In the genomic region with DNA sequence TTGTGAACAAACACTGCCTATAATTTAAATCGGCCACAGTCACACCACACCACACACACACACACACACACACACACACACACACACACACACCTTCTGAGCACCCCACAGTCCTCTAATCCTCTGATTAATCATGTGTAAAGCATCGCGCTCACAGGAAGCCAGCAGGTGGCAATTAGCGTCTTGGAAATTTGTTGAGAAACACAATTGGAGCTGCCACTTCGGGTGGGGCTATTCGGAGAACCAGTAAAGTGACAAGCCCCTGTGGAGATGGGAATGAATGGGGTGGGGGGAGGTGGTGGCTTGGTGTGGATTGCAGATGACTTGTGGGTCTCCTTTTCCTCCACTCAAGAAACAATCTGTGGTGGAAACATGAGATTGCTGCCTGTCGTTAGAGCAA, we compare ENCODE assay signal across 28 mouse cellular contexts. TPM values are rescaled to one million over a fixed set of nuclear protein-coding genes. Genes with fewer than 3 reads are reported as not detected.
DNase-seq lines count a peak whose midpoint lies in the region; ATAC-seq and TF ChIP-seq lines count a peak whose summit lies in the region.
"Had no signal": no experiment of that assay in that cellular context is flagged by ENCODE, and none has a peak within 500 bp of the region (broad histone marks: within the 10 kb centered on the region; RNA-seq: fewer than 3 reads in every experiment).

No protein-coding gene starts in this region.

- no peak for TF ChIP-seq CTCF in midbrain, postnatal 0 days (IDR thresholded peaks at IDR 0.05)
- TF ChIP-seq CTCF in left cerebral cortex, adult 2 months (IDR thresholded peaks at IDR 0.05): no peak

- no peak overlapping the region for H3K4me2 ChIP-seq in forebrain, embryonic 14.5 days (ENCODE audit: low read length)
- H3K4me2 ChIP-seq in forebrain, embryonic 11.5 days (ENCODE audit: low read depth, low read length, severe bottlenecking): no peak overlapping the region
- H3K4me2 ChIP-seq in midbrain, postnatal 0 days (ENCODE audit: low read depth, low read length, poor library complexity, severe bottlenecking): no peak overlapping the region
- no peak overlapping the region for H3K4me2 ChIP-seq in midbrain, embryonic 16.5 days (ENCODE audit: low read length)
- H3K4me2 ChIP-seq: embryonic facial prominence, embryonic 15.5 days; forebrain, embryonic 12.5 days; heart, embryonic 11.5 days; hindbrain, embryonic 12.5 days; hindbrain, embryonic 15.5 days had no signal

- H3K36me3 ChIP-seq in forebrain, embryonic 14.5 days (ENCODE audit: control insufficient read depth, insufficient read depth, low read length): no peaks in the 10 kb centered on the region
- H3K36me3 ChIP-seq in forebrain, embryonic 11.5 days (ENCODE audit: control insufficient read depth, insufficient read depth, low read length): no peaks in the 10 kb centered on the region; the same call in 1 of the 2 replicates
- H3K36me3 ChIP-seq in midbrain, postnatal 0 days (ENCODE audit: insufficient read depth, low read length): no peaks in the 10 kb centered on the region
- no peaks in the 10 kb centered on the region for H3K36me3 ChIP-seq in midbrain, embryonic 16.5 days (ENCODE audit: control insufficient read depth, insufficient read depth, low read length)
- H3K36me3 ChIP-seq: embryonic facial prominence, embryonic 15.5 days; forebrain, embryonic 12.5 days; hindbrain, embryonic 12.5 days; hindbrain, embryonic 15.5 days had no signal

- DNase-seq in forebrain, embryonic 14.5 days (ENCODE audit: low spot score): peak; percentile 25
- DNase-seq in forebrain, embryonic 11.5 days (ENCODE audit: low spot score): no peak
- DNase-seq in midbrain, postnatal 0 days (ENCODE audit: low spot score): peak; percentile 21
- peak; percentile 71 for DNase-seq in R1 (ENCODE audit: low read depth, low spot score)
- DNase-seq in retina, postnatal 1 day: peak; percentile 43
- no peak for DNase-seq in left cerebral cortex, adult 2 months (ENCODE audit: extremely low spot score in 1 of 2, low spot score in 2 of 2)
- DNase-seq: adrenal gland, adult 2 months; adrenal gland, postnatal 14 days; B cell, adult 2 months; cerebellum, adult 11-12 months; cerebellum, adult 8-10 months; cerebellum, postnatal 36 days; embryo, embryonic 11 days; gastrocnemius, postnatal 10 days; gastrocnemius, postnatal 36 days; heart, postnatal 4 days had no signal

- no peak for ATAC-seq in forebrain, embryonic 14.5 days
- no peak for ATAC-seq in forebrain, embryonic 11.5 days (replicated peaks; ENCODE audit: low FRiP score)
- ATAC-seq in midbrain, postnatal 0 days (ENCODE audit: low FRiP score): no peak
- no peak for ATAC-seq in midbrain, embryonic 16.5 days
- ATAC-seq: forebrain, embryonic 16.5 days; intestine, postnatal 0 days had no signal

- no peak overlapping the region for H3K27ac ChIP-seq in forebrain, embryonic 14.5 days (ENCODE audit: low read depth, low read length)
- no peak overlapping the region for H3K27ac ChIP-seq in forebrain, embryonic 11.5 days (ENCODE audit: low read depth, low read length)
- no peak overlapping the region for H3K27ac ChIP-seq in midbrain, postnatal 0 days (ENCODE audit: low read depth, low read length)
- H3K27ac ChIP-seq in midbrain, embryonic 16.5 days (ENCODE audit: low read length): no peak overlapping the region
- H3K27ac ChIP-seq in left cerebral cortex, adult 2 months: no peak overlapping the region
- H3K27ac ChIP-seq: embryonic facial prominence, embryonic 15.5 days; forebrain, embryonic 12.5 days; hindbrain, embryonic 12.5 days; hindbrain, embryonic 15.5 days had no signal

- 37% methylated on average over 7 of the region's 7 CpGs for WGBS in forebrain, embryonic 14.5 days
- 72% methylated on average over 7 of the region's 7 CpGs for WGBS in forebrain, embryonic 11.5 days
- WGBS in midbrain, postnatal 0 days: 77% methylated on average over 7 of the region's 7 CpGs
- WGBS in midbrain, embryonic 16.5 days: 67% methylated on average over 7 of the region's 7 CpGs

- 0 out of 2 replicates have a peak, but pooled peaks cover 2% of the 10 kb centered on the region for H3K9me3 ChIP-seq in forebrain, embryonic 14.5 days (replicated peaks; ENCODE audit: control insufficient read depth, low read length)
- no peaks in the 10 kb centered on the region; the same call in 1 of the 2 replicates for H3K9me3 ChIP-seq in forebrain, embryonic 11.5 days (ENCODE audit: control insufficient read depth, low read length)
- H3K9me3 ChIP-seq in midbrain, postnatal 0 days (ENCODE audit: low read length): no peaks in the 10 kb centered on the region
- no peaks in the 10 kb centered on the region for H3K9me3 ChIP-seq in midbrain, embryonic 16.5 days (replicated peaks; ENCODE audit: control insufficient read depth, low read length, poor library complexity, severe bottlenecking)
- H3K9me3 ChIP-seq: embryonic facial prominence, embryonic 15.5 days; forebrain, embryonic 12.5 days; hindbrain, embryonic 15.5 days had no signal

- no peak overlapping the region for H3K4me3 ChIP-seq in forebrain, embryonic 14.5 days (ENCODE audit: low read depth, low read length)
- no peak overlapping the region for H3K4me3 ChIP-seq in forebrain, embryonic 11.5 days (ENCODE audit: low read depth, low read length)
- H3K4me3 ChIP-seq in midbrain, postnatal 0 days (ENCODE audit: low read depth, low read length): no peak overlapping the region
- no peak overlapping the region for H3K4me3 ChIP-seq in midbrain, embryonic 16.5 days (ENCODE audit: low read depth, low read length)
- H3K4me3 ChIP-seq in left cerebral cortex, adult 2 months: no peak overlapping the region
- H3K4me3 ChIP-seq: embryonic facial prominence, embryonic 15.5 days; forebrain, embryonic 12.5 days; hindbrain, embryonic 12.5 days; hindbrain, embryonic 15.5 days had no signal

- intact Hi-C loops in left cerebral cortex, adult 2 months (cut with DNase I): no loop called here

- H3K9ac ChIP-seq in forebrain, embryonic 14.5 days (ENCODE audit: low read length): no peak overlapping the region
- H3K9ac ChIP-seq in forebrain, embryonic 11.5 days (ENCODE audit: low read length): no peak overlapping the region
- H3K9ac ChIP-seq in midbrain, postnatal 0 days (replicated peaks; ENCODE audit: low read length, poor library complexity, severe bottlenecking): no peak overlapping the region
- H3K9ac ChIP-seq in midbrain, embryonic 16.5 days (ENCODE audit: low read depth, low read length): no peak overlapping the region
- H3K9ac ChIP-seq: embryonic facial prominence, embryonic 15.5 days; forebrain, embryonic 12.5 days; hindbrain, embryonic 12.5 days; hindbrain, embryonic 15.5 days had no signal

- no peaks in the 10 kb centered on the region for H3K4me1 ChIP-seq in forebrain, embryonic 14.5 days (ENCODE audit: control insufficient read depth, insufficient read depth, low read length)
- no peaks in the 10 kb centered on the region for H3K4me1 ChIP-seq in forebrain, embryonic 11.5 days (replicated peaks; ENCODE audit: control insufficient read depth, insufficient read depth, low read length)
- no peaks in the 10 kb centered on the region for H3K4me1 ChIP-seq in midbrain, postnatal 0 days (ENCODE audit: insufficient read depth, low read length)
- H3K4me1 ChIP-seq in midbrain, embryonic 16.5 days (ENCODE audit: control insufficient read depth, insufficient read depth, low read length): no peaks in the 10 kb centered on the region
- H3K4me1 ChIP-seq: embryonic facial prominence, embryonic 15.5 days; hindbrain, embryonic 12.5 days; hindbrain, embryonic 15.5 days had no signal

- no peaks in the 10 kb centered on the region for H3K27me3 ChIP-seq in forebrain, embryonic 14.5 days (replicated peaks; ENCODE audit: control insufficient read depth, insufficient read depth, low read length)
- H3K27me3 ChIP-seq in forebrain, embryonic 11.5 days (ENCODE audit: control insufficient read depth, insufficient read depth, low read length): no peaks in the 10 kb centered on the region
- no peaks in the 10 kb centered on the region for H3K27me3 ChIP-seq in midbrain, postnatal 0 days (ENCODE audit: insufficient read depth, low read length)
- H3K27me3 ChIP-seq in midbrain, embryonic 16.5 days (ENCODE audit: control insufficient read depth, insufficient read depth, low read depth, low read length): no peaks in the 10 kb centered on the region
- H3K27me3 ChIP-seq: embryonic facial prominence, embryonic 15.5 days; forebrain, embryonic 12.5 days; hindbrain, embryonic 12.5 days; hindbrain, embryonic 15.5 days had no signal

RNA-seq across cellular contexts. Expression of gene Zkscan2, which starts 7.7 kb away (rescaled TPM):
- 8.2 and 11.2 TPM in 2 replicates for polyA plus RNA-seq in forebrain, embryonic 14.5 days (2014; fragmentation: Nextera tagmentation; extraction: Ambion mirVana)
- 7.6 and 9.4 TPM in 2 replicates for polyA plus RNA-seq in forebrain, embryonic 11.5 days (2014; fragmentation: Nextera tagmentation; extraction: Ambion mirVana)
- 21.1 and 28.0 TPM in 2 replicates for total RNA-seq in midbrain, postnatal 0 days (2014; rRNA removed)
- polyA plus RNA-seq in midbrain, postnatal 0 days (2015; fragmentation: Nextera tagmentation; extraction: Ambion mirVana): 8.4 and 11.2 TPM in 2 replicates
- 13.6 and 14.2 TPM in 2 replicates for polyA plus RNA-seq in midbrain, embryonic 16.5 days (2015; fragmentation: Nextera tagmentation; extraction: Ambion mirVana)
- total RNA-seq in left cerebral cortex, adult 2 months (2021): 10 to 100 TPM; 18.9 to 22.4 TPM
- total RNA-seq: CH12.LX, MEL had no signal

RNA-seq across cellular contexts. Expression of gene Aqp8, which starts 45.9 kb away (rescaled TPM):
- not detected in 2 replicates for polyA plus RNA-seq in forebrain, embryonic 14.5 days (2014; fragmentation: Nextera tagmentation; extraction: Ambion mirVana)
- polyA plus RNA-seq in forebrain, embryonic 11.5 days (2014; fragmentation: Nextera tagmentation; extraction: Ambion mirVana): 1.1 TPM in 2 replicates
- total RNA-seq in midbrain, postnatal 0 days (2014; rRNA removed): not detected in 2 replicates
- not detected in 2 replicates for polyA plus RNA-seq in midbrain, postnatal 0 days (2015; fragmentation: Nextera tagmentation; extraction: Ambion mirVana)
- polyA plus RNA-seq in midbrain, embryonic 16.5 days (2015; fragmentation: Nextera tagmentation; extraction: Ambion mirVana): not detected in 2 replicates
- not detected for total RNA-seq in left cerebral cortex, adult 2 months (2021)
- total RNA-seq: adrenal gland, adult 2 months; CH12.LX; gastrocnemius, postnatal 10 days; gastrocnemius, postnatal 36 days; granulocyte monocyte progenitor cell, adult 5-6 weeks had no signal
- polyA plus RNA-seq: adrenal gland, adult 2 months; cortical plate, adult 2 months; embryonic facial prominence, embryonic 15.5 days; forebrain, embryonic 16.5 days; hindbrain, embryonic 15.5 days had no signal

Comparison
In these comparisons a context has a peak if more than half of its experiments do, and no peak if none do; other contexts are left out.
1. DNase-seq: peak in forebrain, embryonic 14.5 days (single experiment), midbrain, postnatal 0 days (single experiment), R1 (single experiment) and retina, postnatal 1 day (single experiment); none in forebrain, embryonic 11.5 days (single experiment) and left cerebral cortex, adult 2 months (0 of 2).